Mouse (Mus musculus): Measurements from ENCODE around the gene Krtap9-3.
"Not testable (repeated sequence)": the region's sequence is repeated elsewhere in the genome, so short reads cannot be mapped to it uniquely, and the experiment has no call there.

- not testable (repeated sequence) for TF ChIP-seq CTCF (IDR thresholded peaks at IDR 0.05; ENCODE audit: control insufficient read depth, insufficient read depth, low read length); POLR2A (IDR thresholded peaks at IDR 0.05; ENCODE audit: borderline replicate concordance, control insufficient read depth, low read depth, low read length)
Measured at GRCm38 (mm10) chr11:99603208-99603607, 5.3 kb upstream of the Krtap9-3 start, which contains the start of gene Gm11938.
